Mouse (Mus musculus) lung, embryonic 14.5 days (tissue): ENCODE results near the gene Rnf44. TPM values are rescaled to one million over a fixed set of nuclear protein-coding genes. Genes with fewer than 3 reads are reported as not detected.

Source experiments
- ATAC-seq: fragments of 200-750 bp; cut with Nextera tagmentation; 2 replicates; pipeline ENCODE4 v1.8.0; 2017; ENCODE audit warnings: mild to moderate bottlenecking, moderate TSS enrichment, moderate library complexity; ENCODE audit not compliant: insufficient read depth
- DNase-seq: peaks from one replicate; pipeline ENCODE4 v3.0.0-alpha.2; 2015
- H3K27ac ChIP-seq: fragments of 300-500 bp; sonication (generic); 2 replicates; pipeline ENCODE4 v1.5.1; 2014; ENCODE audit warnings: low read depth, mild to moderate bottlenecking, moderate library complexity
- H3K27me3 ChIP-seq: fragments of 300-500 bp; sonication (generic); 2 replicates; pipeline ENCODE4 v1.6.1; 2014; ENCODE audit warnings: low read length, control low read depth; ENCODE audit not compliant: insufficient read depth
- H3K36me3 ChIP-seq: fragments of 300-500 bp; sonication (generic); 2 replicates; pipeline ENCODE4 v1.6.1; 2014; ENCODE audit warnings: control low read depth; ENCODE audit not compliant: insufficient read depth
- H3K4me1 ChIP-seq: fragments of 300-500 bp; sonication (generic); 2 replicates; pipeline ENCODE4 v1.6.1; 2014; ENCODE audit warnings: antibody characterized with exemption, control low read depth; ENCODE audit not compliant: insufficient read depth
- H3K4me2 ChIP-seq: fragments of 300-500 bp; sonication (generic); 2 replicates; pipeline ENCODE4 v1.6.1; 2014; ENCODE audit warnings: mild to moderate bottlenecking
- H3K4me3 ChIP-seq: fragments of 300-500 bp; sonication (generic); 2 replicates; pipeline ENCODE4 v1.5.1; 2014; ENCODE audit warnings: low read depth, low read length
- H3K9ac ChIP-seq: fragments of 300-500 bp; sonication (generic); 2 replicates; pipeline ENCODE4 v1.6.1; 2014
- H3K9me3 ChIP-seq: fragments of 300-500 bp; sonication (generic); 2 replicates; pipeline ENCODE4 v1.6.1; 2016; ENCODE audit warnings: low read depth, low read length, control low read depth
- CTCF ChIP-seq: IDR thresholded peaks from 2 replicates; pipeline ENCODE4 v1.5.1; 2016; ENCODE audit warnings: antibody characterized with exemption, low read depth
- WGBS: fragments of 180-500 bp; shearing (Covaris S2); extraction: QIAGEN DNeasy Blood & Tissue Kit; methylation state at CpG from one replicate; pipeline ENCODE4 v1.1.7; 2014; 5-methylcytosine and 5-hydroxymethylcytosine counted together
- polyA plus RNA-seq: library from polyadenylated mRNA; unstranded; fragments of >200 nt; fragmentation: Nextera tagmentation; extraction: Ambion mirVana; gene quantifications from 2 replicates; pipeline ENCODE4 v1.2.1, GENCODE M21; 2014

The Rnf44 gene
- polyA plus RNA-seq, 1 experiment from 2014 or later: 59.9 TPM

- Histone ChIP-seq H3K36me3 (peaks cover 35% of the 10 kb centered on the region), H3K9me3 (no peaks in the 10 kb centered on the region), H3K4me1 (peaks cover 5% of the 10 kb centered on the region; the same call in 1 of the 2 replicates), H3K4me2 (peak overlapping the region; percentile 67), H3K9ac (peak overlapping the region; percentile 95), H3K27me3 (no peaks in the 10 kb centered on the region), H3K4me3 (peak overlapping the region; percentile 88), H3K27ac (peak overlapping the region; percentile 99)
- TF ChIP-seq CTCF: no peak
- 4% methylated on average over 19 of the region's 19 CpGs for WGBS
- DNase-seq: peak; percentile 32
- no peak for ATAC-seq
Measured at GRCm38 (mm10) chr13:54686139-54687053, 7.3 kb downstream of the Rnf44 start.

- no peaks in the 10 kb centered on the region for H3K27me3 ChIP-seq
- peaks cover 47% of the 10 kb centered on the region for H3K36me3 ChIP-seq
- 46% methylated on average over 2 of the region's 2 CpGs for WGBS
- no peaks in the 10 kb centered on the region for H3K9me3 ChIP-seq
- H3K4me2 ChIP-seq: peak overlapping the region; percentile 67
- H3K4me3 ChIP-seq: peak overlapping the region; percentile 88
- no peak overlapping the region; the same call in 1 of the 2 replicates for H3K9ac ChIP-seq
- ATAC-seq: no peak
- no peak overlapping the region for H3K27ac ChIP-seq
- TF ChIP-seq CTCF: peak; percentile 74
- peak; percentile 65 for DNase-seq
- H3K4me1 ChIP-seq: peaks cover 5% of the 10 kb centered on the region; the same call in 1 of the 2 replicates
Measured at GRCm38 (mm10) chr13:54685174-54685573, 8.5 kb downstream of the Rnf44 start.

GRCm38 (mm10) chr13:54684140-54684896, 9.4 kb downstream of the Rnf44 start:
- Histone ChIP-seq H3K9ac (no peak overlapping the region), H3K36me3 (peaks cover 54% of the 10 kb centered on the region), H3K4me3 (no peak overlapping the region), H3K4me1 (peaks cover 5% of the 10 kb centered on the region; the same call in 1 of the 2 replicates), H3K4me2 (peak overlapping the region; percentile 67; the same call in 1 of the 2 replicates), H3K9me3 (no peaks in the 10 kb centered on the region), H3K27me3 (no peaks in the 10 kb centered on the region), H3K27ac (no peak overlapping the region)
- TF ChIP-seq CTCF: no peak
- 79% methylated on average over 3 of the region's 3 CpGs for WGBS
- ATAC-seq (no peak), DNase-seq (no peak)

- DNase-seq (no peak), ATAC-seq (no peak)
- H3K4me2 ChIP-seq: no peak overlapping the region
- peaks cover 63% of the 10 kb centered on the region for H3K36me3 ChIP-seq
- H3K4me3 ChIP-seq: no peak overlapping the region
- peaks cover 5% of the 10 kb centered on the region; the same call in 1 of the 2 replicates for H3K4me1 ChIP-seq
- no peak overlapping the region for H3K9ac ChIP-seq
- no peaks in the 10 kb centered on the region for H3K27me3 ChIP-seq
- 83% methylated on average over 3 of the region's 3 CpGs for WGBS
- no peaks in the 10 kb centered on the region for H3K9me3 ChIP-seq
- TF ChIP-seq CTCF: no peak
- no peak overlapping the region for H3K27ac ChIP-seq
Measured at GRCm38 (mm10) chr13:54683301-54683700, 10.4 kb downstream of the Rnf44 start.

- WGBS: 81% methylated on average over 8 of the region's 8 CpGs
- H3K36me3 ChIP-seq: peaks cover 64% of the 10 kb centered on the region
Measured at GRCm38 (mm10) chr13:54681291-54681690, 12.4 kb downstream of the Rnf44 start.

GRCm38 (mm10) chr13:54680184-54680853, 13.4 kb downstream of the Rnf44 start:
- DNase-seq (no peak), ATAC-seq (peak; percentile 42)
- H3K4me2 ChIP-seq: no peak overlapping the region
- H3K27me3 ChIP-seq: no peaks in the 10 kb centered on the region
- no peak overlapping the region for H3K9ac ChIP-seq
- H3K4me3 ChIP-seq: no peak overlapping the region
- peaks cover 64% of the 10 kb centered on the region for H3K36me3 ChIP-seq
- peaks cover 4% of the 10 kb centered on the region; the same call in 1 of the 2 replicates for H3K4me1 ChIP-seq
- no peak for TF ChIP-seq CTCF
- no peaks in the 10 kb centered on the region for H3K9me3 ChIP-seq
- no peak overlapping the region for H3K27ac ChIP-seq
- WGBS: 80% methylated on average over 17 of the region's 17 CpGs

More at GRCm38 (mm10) chr13:54681291-54681690, 12.4 kb downstream of the Rnf44 start:
- H3K9me3 ChIP-seq: no peaks in the 10 kb centered on the region
- H3K27ac ChIP-seq: no peak overlapping the region
- no peak overlapping the region for H3K9ac ChIP-seq
- ATAC-seq: no peak
- no peak for TF ChIP-seq CTCF
- H3K27me3 ChIP-seq: no peaks in the 10 kb centered on the region
- H3K4me3 ChIP-seq: no peak overlapping the region
- peaks cover 5% of the 10 kb centered on the region; the same call in 1 of the 2 replicates for H3K4me1 ChIP-seq
- no peak for DNase-seq
- H3K4me2 ChIP-seq: no peak overlapping the region
